ENCODE assay signal across 9 mouse cellular contexts in the genomic region with DNA sequence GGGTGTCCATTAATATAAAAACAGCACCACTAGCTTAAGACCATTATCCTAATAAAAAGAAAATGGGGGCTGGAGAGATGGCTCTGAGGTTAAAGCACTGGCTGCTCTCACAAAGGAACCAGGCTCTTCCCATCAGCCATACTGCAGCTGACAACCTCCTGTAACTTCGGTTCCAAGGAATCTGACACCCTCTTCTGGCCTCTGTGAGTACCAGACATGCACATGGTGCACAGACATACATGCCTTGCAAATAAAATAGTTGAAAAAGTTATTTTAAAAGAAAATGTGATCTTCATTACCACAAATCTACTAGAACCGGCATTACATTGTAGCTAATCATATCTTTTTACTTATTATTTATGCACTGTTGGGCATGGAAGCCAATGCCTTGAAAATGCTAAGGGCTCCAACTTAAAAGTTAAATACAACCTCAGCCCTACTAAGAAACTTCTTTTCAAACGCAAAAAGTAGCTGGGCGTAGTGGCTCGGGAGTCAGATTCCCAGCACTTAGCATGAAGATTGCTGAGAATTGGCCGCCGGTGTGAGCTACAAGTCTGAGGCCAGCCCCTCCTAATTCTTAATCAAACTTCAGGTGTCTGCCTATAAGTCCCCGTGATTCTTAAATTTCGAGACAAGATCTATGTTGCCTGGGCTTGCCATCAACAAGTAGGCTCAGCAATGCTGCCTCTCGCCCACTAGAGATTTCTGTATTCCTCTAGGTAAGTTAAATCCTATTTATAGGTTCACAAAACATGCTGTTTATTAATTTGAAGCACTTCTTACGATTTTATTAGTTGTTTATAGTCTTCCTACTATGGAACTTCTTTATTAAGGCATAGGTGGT. TPM values are rescaled to one million over a fixed set of nuclear protein-coding genes. Genes with fewer than 3 reads are reported as not detected.
DNase-seq lines count a peak whose midpoint lies in the region; ATAC-seq and TF ChIP-seq lines count a peak whose summit lies in the region.
"Had no signal": no experiment of that assay in that cellular context is flagged by ENCODE, and none has a peak within 500 bp of the region (broad histone marks: within the 10 kb centered on the region; RNA-seq: fewer than 3 reads in every experiment).

No protein-coding gene starts in this region.

- no peaks in the 10 kb centered on the region for H3K9me3 ChIP-seq in embryonic facial prominence, embryonic 11.5 days (replicated peaks; ENCODE audit: control insufficient read depth, low read length)
- no peaks in the 10 kb centered on the region for H3K9me3 ChIP-seq in intestine, embryonic 15.5 days

- peak overlapping the region; percentile 31 for H3ac ChIP-seq in myocyte (ENCODE audit: control insufficient read depth, insufficient read length)

- H3K4me2 ChIP-seq in embryonic facial prominence, embryonic 11.5 days (ENCODE audit: low read depth, low read length): peak overlapping the region; percentile 68
- peak overlapping the region; percentile 83 for H3K4me2 ChIP-seq in intestine, embryonic 15.5 days (replicated peaks)
- peak overlapping the region; percentile 78 for H3K4me2 ChIP-seq in myocyte (ENCODE audit: low read depth)

- 0 out of 2 replicates have a peak, but pooled peaks have one; percentile 24 for TF ChIP-seq CTCF in cerebellum, adult 2 months (IDR thresholded peaks at IDR 0.05; ENCODE audit: borderline replicate concordance, insufficient read depth, low read depth, low read length)

- peak overlapping the region; percentile 88; the same call in 1 of the 2 replicates for H3K27ac ChIP-seq in cerebellum, adult 2 months (ENCODE audit: insufficient read depth, low read length)
- no peak overlapping the region for H3K27ac ChIP-seq in embryonic facial prominence, embryonic 11.5 days (replicated peaks; ENCODE audit: low read depth, low read length)
- H3K27ac ChIP-seq in intestine, embryonic 15.5 days: no peak overlapping the region

- H3K79me2 ChIP-seq in myocyte (ENCODE audit: control insufficient read depth, insufficient read depth): no peaks in the 10 kb centered on the region

- H3K4me3 ChIP-seq in cerebellum, adult 2 months (replicated peaks; ENCODE audit: insufficient read depth, low read depth, low read length): peak overlapping the region; percentile 94
- peak overlapping the region; percentile 67 for H3K4me3 ChIP-seq in embryonic facial prominence, embryonic 11.5 days (ENCODE audit: low read depth, low read length)
- H3K4me3 ChIP-seq in intestine, embryonic 15.5 days (replicated peaks): peak overlapping the region; percentile 68
- peak overlapping the region; percentile 45 for H3K4me3 ChIP-seq in myocyte

- TF ChIP-seq POLR2A in cerebellum, adult 2 months (IDR thresholded peaks at IDR 0.05; ENCODE audit: borderline replicate concordance, insufficient read depth, low read length): no peak
- no peak for TF ChIP-seq POLR2A in myocyte (IDR thresholded peaks at IDR 0.05; ENCODE audit: insufficient read length, low read depth)

- peak overlapping the region; percentile 64 for H3K9ac ChIP-seq in embryonic facial prominence, embryonic 11.5 days (replicated peaks; ENCODE audit: low read length)
- peak overlapping the region; percentile 69 for H3K9ac ChIP-seq in intestine, embryonic 15.5 days

- WGBS in cerebellum, adult 2 months: 16% methylated on average over 11 of the region's 11 CpGs
- WGBS in embryonic facial prominence, embryonic 11.5 days: 30% methylated on average over 11 of the region's 11 CpGs
- 26% methylated on average over 11 of the region's 11 CpGs for WGBS in intestine, embryonic 15.5 days

- no peak for DNase-seq in cerebellum, adult 2 months
- no peak for DNase-seq in cerebellum, postnatal 36 days
- DNase-seq in 416B (ENCODE audit: low read depth): peak; percentile 91
- peak; percentile 67 for DNase-seq in embryonic facial prominence, embryonic 11.5 days (ENCODE audit: low spot score)
- DNase-seq in adrenal gland, adult 18-20 months (ENCODE audit: low spot score in 2 of 2): no peak
- DNase-seq in left cerebral cortex, adult 18-20 months (ENCODE audit: low spot score in 2 of 2): no peak

- no peak for ATAC-seq in embryonic facial prominence, embryonic 11.5 days (replicated peaks; ENCODE audit: insufficient number of reproducible peaks, low FRiP score, low TSS enrichment, low read depth)
- no peak for ATAC-seq in intestine, embryonic 15.5 days

- H3K27me3 ChIP-seq in cerebellum, adult 2 months (ENCODE audit: control insufficient read depth, insufficient read depth, low read length): no peaks in the 10 kb centered on the region
- H3K27me3 ChIP-seq in embryonic facial prominence, embryonic 11.5 days (ENCODE audit: control insufficient read depth, insufficient read depth, low read length): no peaks in the 10 kb centered on the region
- no peaks in the 10 kb centered on the region for H3K27me3 ChIP-seq in intestine, embryonic 15.5 days (replicated peaks)
- H3K27me3 ChIP-seq in myocyte (ENCODE audit: control insufficient read depth, insufficient read depth, insufficient read length): no peaks in the 10 kb centered on the region

- H3K36me3 ChIP-seq in embryonic facial prominence, embryonic 11.5 days (replicated peaks; ENCODE audit: control insufficient read depth, insufficient read depth, low read depth, low read length): no peaks in the 10 kb centered on the region
- no peaks in the 10 kb centered on the region for H3K36me3 ChIP-seq in intestine, embryonic 15.5 days
- no peaks in the 10 kb centered on the region for H3K36me3 ChIP-seq in myocyte (ENCODE audit: control insufficient read depth, insufficient read depth)

- no peaks in the 10 kb centered on the region for H3K4me1 ChIP-seq in cerebellum, adult 2 months (ENCODE audit: control insufficient read depth, insufficient read depth, low read length)
- H3K4me1 ChIP-seq in embryonic facial prominence, embryonic 11.5 days (ENCODE audit: control insufficient read depth, insufficient read depth, low read length): no peaks in the 10 kb centered on the region
- no peaks in the 10 kb centered on the region; the same call in 1 of the 2 replicates for H3K4me1 ChIP-seq in intestine, embryonic 15.5 days (replicated peaks)

TF ChIP-seq in myocyte, 11 proteins besides CTCF, POLR2A, EP300 and RAD21:
- peak in 1 of 3 experiments; percentile 12 for TF ChIP-seq MYOD1 (IDR thresholded peaks at IDR 0.05; ENCODE audit: control insufficient read depth in 1 of 3, insufficient read length in 2 of 3, low read depth in 2 of 3)
- no peak for TF ChIP-seq REST (IDR thresholded peaks at IDR 0.05; ENCODE audit: insufficient read depth, insufficient read length)

RNA-seq across cellular contexts. Expression of a gene that starts 1.2 kb away (rescaled TPM):
- 18.8 and 24.3 TPM in 2 replicates for polyA plus RNA-seq in cerebellum, adult 2 months (2012; rRNA removed)
- polyA plus RNA-seq in embryonic facial prominence, embryonic 11.5 days (2014; fragmentation: Nextera tagmentation; extraction: Ambion mirVana): 7.4 and 9.6 TPM in 2 replicates
- 8.9 and 9.4 TPM in 2 replicates for polyA plus RNA-seq in intestine, embryonic 15.5 days (2015; fragmentation: Nextera tagmentation; extraction: Ambion mirVana)
- 2.2 TPM for polyA plus RNA-seq in myocyte (2012; fragmentation: generic; extraction: Trizol)
- total RNA-seq in adrenal gland, adult 18-20 months (2021): 10 to 100 TPM in 1 of 2 experiments, 1 to 10 TPM in 1; 8.4 to 22.2 TPM
- 10 to 100 TPM; 30.1 to 31.1 TPM for total RNA-seq in left cerebral cortex, adult 18-20 months (2021)

RNA-seq across cellular contexts. Expression of a gene that starts 6.6 kb away (rescaled TPM):
- polyA plus RNA-seq in cerebellum, adult 2 months (2012; rRNA removed): 786 and 797 TPM in 2 replicates
- 678 and 720 TPM in 2 replicates for polyA plus RNA-seq in embryonic facial prominence, embryonic 11.5 days (2014; fragmentation: Nextera tagmentation; extraction: Ambion mirVana)
- 705 and 851 TPM in 2 replicates for polyA plus RNA-seq in intestine, embryonic 15.5 days (2015; fragmentation: Nextera tagmentation; extraction: Ambion mirVana)
- 860 TPM for polyA plus RNA-seq in myocyte (2012; fragmentation: generic; extraction: Trizol)
- total RNA-seq in adrenal gland, adult 18-20 months (2021): 100 to 1,000 TPM; 347 to 382 TPM
- 100 to 1,000 TPM; 262 to 270 TPM for total RNA-seq in left cerebral cortex, adult 18-20 months (2021)

RNA-seq across cellular contexts. Expression of a gene that starts 42.7 kb away (rescaled TPM):
- polyA plus RNA-seq in cerebellum, adult 2 months (2012; rRNA removed): 14.2 and 15.5 TPM in 2 replicates
- 70.6 and 76.2 TPM in 2 replicates for polyA plus RNA-seq in embryonic facial prominence, embryonic 11.5 days (2014; fragmentation: Nextera tagmentation; extraction: Ambion mirVana)
- 308 and 352 TPM in 2 replicates for polyA plus RNA-seq in intestine, embryonic 15.5 days (2015; fragmentation: Nextera tagmentation; extraction: Ambion mirVana)
- polyA plus RNA-seq in myocyte (2012; fragmentation: generic; extraction: Trizol): 9.4 TPM
- total RNA-seq in adrenal gland, adult 18-20 months (2021): 100 to 1,000 TPM; 218 to 375 TPM
- 10 to 100 TPM in 1 of 2 experiments, 1 to 10 TPM in 1; 8.6 to 10.3 TPM for total RNA-seq in left cerebral cortex, adult 18-20 months (2021)
- total RNA-seq: neutrophil, adult 5-6 weeks had no signal

Comparison
In these comparisons a context has a peak if more than half of its experiments do, and no peak if none do; other contexts are left out.
1. DNase-seq: peak in 416B (single experiment) and embryonic facial prominence, embryonic 11.5 days (single experiment); none in cerebellum, adult 2 months (0 of 2), cerebellum, postnatal 36 days (0 of 2), adrenal gland, adult 18-20 months (0 of 2) and left cerebral cortex, adult 18-20 months (0 of 2).
2. Peak in every context shown above with its lines, with median percentiles within 50 percentile points of each other: H3K4me3 ChIP-seq and H3K4me2 ChIP-seq.